Mouse (Mus musculus) urinary bladder, postnatal 10 days (tissue): ENCODE measurements around the gene Esrrb.

Experiments
- DNase-seq: peaks from one replicate; pipeline ENCODE4 v3.0.0; 2022; ENCODE audit warnings: low spot score

Gene Esrrb

DNA sequence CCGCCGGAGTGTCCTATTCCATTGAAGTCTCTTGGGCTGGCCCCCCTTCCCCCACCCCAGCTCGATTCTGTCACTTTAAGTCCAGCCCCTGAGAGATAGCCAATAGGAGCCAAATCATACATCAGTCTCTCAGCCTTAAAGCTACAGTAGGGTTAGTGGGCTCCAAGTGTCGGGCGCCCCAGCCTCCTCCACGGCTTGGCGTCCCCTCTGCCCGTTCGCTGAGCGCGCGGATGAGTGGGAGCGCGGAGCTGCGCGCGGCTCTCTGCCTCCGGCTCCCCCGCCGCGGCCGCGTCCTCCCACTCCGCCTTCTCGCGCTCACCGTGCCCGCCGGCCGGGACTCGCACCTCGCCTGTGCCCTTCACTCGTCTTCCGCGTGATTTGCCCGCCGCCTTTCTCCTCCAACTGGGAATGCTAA is 60.6 kb downstream of the Esrrb start:
- DNase-seq: no peak

DNA sequence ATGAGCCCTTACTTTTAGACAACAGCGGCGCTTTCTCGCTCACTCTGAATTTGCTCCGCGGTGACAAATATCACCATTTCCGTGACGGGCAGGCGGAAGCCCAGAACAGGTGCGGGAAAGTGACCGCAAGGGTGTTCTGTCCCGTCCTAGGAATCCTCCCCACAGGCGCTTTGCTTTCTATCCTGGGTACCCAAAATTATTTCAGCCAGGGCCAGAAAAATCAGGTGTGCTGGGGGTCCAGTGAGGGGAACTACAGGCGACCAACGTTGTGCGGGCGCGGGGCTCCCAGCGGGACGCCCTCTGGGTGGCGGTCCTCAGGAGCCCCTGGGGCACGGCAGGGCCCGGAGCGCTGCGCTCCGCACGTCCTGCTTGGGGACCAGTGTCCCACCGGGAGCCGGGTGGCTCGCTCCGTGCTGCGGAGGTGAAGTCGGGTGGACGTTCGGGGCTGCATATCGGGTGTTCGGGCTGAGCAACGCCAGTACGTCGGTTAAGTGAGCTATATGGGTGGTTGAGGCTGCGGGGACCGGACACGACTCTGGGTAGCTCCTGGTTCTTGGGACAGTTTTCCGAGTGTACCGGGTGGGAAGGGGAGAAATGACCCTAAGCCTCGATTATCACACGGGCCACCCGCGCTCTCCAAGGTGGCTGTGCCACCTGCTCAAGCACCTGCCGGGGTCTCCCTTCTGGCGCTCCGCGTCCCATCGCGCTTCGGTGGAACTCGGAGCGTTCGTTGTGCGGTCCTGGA is 61.4 kb downstream of the Esrrb start:
- DNase-seq: no peak

DNA sequence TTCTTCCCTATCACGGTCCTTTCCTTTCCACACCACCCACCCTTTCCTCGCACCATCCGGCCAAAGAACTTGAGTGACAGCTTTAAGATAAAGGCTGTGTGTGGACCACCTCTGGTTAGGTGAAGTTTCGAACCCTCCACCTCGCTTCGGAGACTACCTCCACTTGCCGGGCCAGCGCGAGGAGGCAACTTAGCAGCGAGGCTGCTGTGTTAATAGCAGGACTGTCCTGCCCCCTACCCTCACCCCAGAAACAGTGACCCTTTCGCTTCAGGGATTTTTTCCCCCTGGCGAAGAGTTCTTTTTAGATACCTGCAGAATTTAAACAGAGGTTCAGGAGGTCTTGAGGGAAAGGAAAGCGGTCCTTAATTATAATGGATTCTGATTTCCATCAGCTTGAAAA is 62.2 kb downstream of the Esrrb start:
- no peak for DNase-seq

DNA sequence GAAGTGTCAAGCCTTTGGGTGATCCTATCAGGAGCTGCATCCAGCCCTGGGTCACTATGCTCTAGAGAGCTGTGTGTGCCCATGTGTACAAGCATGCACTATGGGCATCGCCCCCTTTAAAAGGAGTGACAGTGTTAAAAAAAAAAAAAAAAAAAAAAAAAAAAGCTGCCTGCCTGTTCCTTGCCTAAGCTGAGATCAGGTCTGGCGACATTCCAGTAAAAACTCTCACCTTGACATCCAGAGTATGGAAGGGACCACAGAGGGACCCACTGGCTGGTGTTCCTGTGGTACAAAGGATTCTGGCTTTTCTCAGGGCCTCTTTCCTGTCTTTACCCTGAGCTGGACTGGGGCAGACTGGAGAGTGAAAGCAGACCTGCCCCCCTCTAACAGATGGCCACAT is 66.7 kb downstream of the Esrrb start:
- DNase-seq: no peak

DNA sequence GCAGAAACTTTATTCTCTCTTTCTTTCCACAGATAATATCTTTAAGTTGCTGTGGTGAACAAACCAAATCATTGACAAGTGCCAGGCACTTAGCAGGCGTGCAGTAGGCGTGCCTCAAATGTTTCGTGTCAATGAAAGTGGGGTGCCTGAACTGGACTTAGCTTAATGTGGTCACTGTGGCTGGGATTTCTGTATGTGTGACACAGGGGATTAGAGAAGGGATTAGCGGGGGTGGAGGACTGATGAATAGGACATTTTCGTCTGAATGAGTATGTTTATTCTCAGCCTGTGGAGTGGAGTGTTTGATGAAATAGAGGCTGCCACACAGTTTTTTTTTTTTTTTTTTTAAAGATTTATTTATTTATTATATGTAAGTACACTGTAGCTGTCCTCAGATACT is 70.8 kb downstream of the Esrrb start:
- no peak for DNase-seq

DNA sequence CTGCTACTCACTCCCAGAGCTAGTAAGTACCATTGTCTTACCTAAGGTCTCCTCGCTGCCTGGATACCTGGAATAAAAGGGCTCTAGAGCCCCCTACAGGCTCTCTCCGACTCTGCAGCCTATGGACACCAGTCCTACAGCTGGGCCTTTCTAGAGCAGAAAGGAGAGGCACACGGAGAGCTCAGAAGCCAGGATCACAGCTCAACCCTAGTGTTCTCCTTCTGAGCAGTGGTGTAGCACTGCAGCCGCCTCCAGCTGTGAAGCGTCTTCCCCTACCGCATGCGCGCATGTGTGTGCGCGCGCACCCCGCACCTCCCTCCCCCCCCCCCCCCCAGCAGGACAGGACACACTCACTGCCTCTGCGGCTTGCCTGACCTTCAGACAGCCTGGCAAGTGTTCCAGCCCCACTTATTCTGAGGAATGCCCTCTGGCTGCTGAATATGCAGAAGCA is 72.5 kb downstream of the Esrrb start:
- no peak for DNase-seq

DNA sequence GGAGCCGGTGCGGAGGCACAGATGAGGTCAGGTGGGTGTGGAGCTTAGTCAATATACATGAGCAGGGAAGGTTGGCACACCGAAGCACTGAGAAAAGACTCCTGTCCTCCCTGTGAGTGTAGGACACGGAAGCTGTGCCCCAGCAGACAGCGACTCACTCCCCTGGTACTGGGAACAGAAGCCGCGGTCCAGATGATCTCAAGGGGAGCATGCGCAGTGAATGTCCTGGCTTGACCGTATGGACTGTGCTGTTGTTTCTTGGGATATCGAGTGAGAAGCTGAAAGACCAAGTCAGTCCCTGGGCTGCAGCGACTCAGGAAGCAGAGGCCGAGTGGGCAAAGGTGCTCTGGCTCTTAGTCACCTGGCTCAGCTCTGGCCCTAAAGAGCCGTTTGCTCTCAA is 74.7 kb downstream of the Esrrb start:
- no peak for DNase-seq

DNA sequence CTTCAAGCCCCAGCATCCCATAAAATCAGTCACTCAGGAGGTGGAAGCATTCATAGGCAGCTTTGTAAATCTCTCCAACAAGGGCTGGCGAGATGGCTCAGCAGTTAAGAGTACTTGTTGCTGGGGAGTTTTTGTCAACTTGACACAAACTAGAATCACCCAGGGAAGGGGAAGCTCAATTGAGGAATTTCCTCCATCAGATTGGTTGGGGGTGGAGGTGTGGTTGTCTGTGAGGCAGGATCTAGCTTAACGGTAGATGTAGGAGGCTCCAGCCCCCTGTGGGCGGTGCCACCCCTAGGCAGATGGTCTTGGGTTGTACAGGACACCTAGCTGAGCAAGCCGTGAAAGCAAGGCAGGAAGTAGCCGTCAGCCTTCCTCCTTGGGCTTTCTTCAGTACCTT is 89.9 kb downstream of the Esrrb start:
- DNase-seq: no peak

DNA sequence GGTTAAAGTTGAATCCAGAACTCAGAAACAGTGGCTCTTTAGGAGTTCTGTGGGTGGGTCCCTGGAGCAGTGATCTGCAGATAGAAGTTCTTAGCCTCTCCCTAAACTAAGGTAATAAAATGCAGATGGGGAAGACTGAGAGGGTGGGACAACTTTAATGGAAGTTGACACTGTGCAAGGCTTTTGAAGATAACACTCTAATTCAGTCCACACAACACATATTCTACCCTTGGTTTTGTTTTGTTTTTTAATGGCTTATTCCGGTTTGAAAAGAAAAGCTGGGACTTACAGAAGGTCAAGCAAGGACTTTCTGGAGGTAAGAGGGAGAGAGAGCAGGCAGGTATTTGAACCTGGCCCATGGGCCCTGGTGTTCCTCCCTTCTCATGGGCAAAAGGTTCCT is 94.1 kb downstream of the Esrrb start:
- DNase-seq: no peak

DNA sequence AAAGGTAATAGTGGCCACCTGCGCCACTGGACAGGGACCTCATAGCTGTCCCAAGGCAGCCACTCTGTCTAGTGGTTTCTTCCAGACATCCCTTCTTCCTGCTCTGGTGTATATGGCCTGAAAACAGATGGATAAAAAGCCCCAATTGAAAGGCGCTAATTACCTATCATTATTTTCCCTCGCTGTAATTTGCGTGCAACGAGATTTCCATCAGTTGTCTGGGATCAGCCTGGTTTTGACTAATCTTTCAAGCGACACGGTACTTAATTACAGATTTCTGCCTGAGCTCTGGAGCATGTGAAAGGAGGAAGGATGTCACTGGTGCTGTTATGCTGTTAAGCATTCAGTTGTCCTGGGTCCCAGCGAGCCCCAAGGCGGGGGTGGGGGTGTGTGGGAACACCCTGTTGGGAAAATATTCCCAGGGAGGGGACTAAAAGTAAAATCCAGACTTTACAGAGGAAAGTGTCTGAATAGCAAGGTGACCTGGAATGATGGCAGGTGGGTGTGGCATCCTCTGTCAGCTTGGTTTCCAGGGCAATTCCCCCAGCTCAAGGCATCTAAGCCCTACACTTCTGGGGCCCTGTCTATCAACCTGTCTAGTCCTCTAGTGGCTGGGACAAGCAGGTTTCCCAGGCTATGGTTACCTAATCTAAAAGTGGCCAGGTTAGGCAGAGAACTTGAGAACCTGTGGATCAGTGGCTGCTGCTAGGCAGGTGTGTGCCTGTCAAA is 102.0 kb downstream of the Esrrb start:
- no peak for DNase-seq

DNA sequence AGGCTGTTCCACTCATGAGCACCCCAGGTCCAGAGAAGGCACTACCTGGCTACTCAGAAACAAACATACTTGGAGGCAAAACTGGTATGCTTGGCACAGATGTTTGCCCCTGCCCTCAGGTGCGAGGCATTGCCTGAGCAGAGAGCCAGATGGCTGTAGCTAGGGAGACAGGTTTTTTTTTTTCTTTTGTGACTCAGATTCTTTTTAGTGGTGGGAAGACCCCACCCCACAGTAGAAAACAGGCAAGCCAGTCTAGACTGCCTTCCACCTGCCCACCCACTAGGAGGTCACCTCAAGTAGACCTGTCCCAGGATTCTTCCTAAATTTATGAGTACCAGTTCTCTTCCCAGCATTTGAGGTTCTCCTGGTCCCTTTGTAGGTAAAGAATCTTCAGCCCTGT is 103.5 kb downstream of the Esrrb start:
- no peak for DNase-seq

DNA sequence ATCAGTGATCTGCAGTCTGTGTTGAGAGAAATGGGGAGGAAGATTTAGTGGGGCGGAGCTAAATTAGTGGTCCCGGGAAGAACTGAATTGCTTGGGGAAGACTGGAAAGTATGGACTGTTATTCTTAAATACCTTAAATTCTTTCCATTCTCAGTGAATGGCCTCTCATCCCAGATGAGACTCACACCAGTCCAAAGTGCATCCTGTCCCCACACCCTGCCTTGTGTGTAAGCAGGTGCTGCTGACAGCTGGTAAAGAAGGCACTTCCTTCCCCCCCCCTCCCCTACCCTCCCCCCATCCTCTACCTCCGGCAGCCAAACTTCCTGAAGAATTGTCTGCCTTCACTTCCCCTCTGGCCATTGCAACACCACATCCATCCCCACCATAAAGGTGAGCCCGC is 105.3 kb downstream of the Esrrb start:
- no peak for DNase-seq

DNA sequence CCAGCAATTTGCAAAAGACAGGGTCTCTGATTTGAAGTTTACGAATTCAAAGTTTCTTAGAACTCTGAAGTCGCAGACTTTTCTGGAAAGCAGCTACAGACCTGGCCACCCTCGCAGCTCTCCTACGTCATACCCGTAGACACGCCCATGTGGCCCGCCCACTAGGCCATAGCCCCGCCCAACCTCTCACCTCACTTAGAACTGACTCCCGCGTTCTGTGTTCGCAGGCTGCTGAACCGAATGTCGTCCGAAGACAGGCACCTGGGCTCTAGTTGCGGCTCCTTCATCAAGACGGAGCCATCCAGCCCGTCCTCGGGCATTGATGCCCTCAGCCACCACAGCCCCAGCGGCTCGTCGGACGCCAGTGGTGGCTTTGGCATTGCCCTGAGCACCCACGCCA is 109.0 kb downstream of the Esrrb start:
- no peak for DNase-seq

DNA sequence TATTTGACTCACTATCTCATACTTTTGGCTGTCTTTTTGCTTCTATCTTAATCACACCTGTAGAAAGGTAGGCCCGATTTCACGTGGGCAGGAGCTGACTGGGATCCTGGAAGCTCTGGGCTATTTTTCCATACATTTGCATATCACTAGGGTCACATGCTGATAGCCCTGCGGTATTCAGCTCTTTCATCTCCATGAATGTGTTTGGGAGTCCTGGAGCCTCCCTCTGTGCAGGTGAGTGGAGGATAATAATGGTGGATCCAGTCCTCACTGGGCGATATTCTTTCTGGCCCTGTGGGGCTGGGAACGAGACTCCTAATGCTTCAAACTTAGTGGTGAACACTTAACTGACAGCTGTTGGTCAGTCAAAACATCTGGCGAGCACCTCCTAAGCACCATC is 110.0 kb downstream of the Esrrb start:
- DNase-seq: no peak

DNA sequence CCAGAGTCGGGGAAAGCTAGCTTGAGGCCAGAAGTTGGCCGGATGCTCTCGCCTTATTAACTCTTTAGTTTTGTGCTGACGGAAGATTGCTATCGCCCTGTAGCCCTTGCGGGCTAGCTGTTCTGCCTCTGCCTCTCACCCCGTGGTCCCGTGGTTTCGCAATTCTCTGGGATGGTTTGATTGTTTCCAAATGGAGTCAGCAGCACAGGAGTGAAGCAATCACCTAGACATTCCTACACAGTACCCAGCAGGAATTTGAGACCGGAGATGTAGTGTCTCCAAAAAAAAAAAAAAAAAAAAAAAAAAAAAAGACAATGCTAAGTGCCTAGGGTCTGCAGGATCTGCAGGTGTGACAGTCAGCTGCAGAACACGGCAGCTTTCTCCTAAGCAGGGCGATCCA is 112.7 kb downstream of the Esrrb start:
- DNase-seq: no peak

DNA sequence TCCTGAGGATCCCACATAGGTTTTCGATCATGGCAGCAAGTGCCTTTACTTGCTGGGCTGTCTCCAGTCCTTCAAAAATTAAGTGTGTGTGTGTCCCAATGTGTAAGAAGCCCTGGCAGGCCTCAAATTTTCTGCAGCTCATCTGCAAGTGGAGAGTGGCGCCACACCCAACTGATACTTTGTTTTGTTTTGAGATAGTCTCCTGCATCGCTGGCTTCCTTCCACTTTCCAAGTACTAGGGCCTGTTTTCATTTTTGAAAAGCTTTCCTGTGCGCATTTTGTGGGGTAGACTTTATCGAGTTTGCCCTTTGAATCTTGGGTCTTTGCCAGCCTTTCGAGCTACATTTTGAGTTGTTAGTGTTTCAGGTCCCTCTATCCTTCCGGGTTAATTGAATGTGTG is 115.1 kb downstream of the Esrrb start:
- DNase-seq: no peak

DNA sequence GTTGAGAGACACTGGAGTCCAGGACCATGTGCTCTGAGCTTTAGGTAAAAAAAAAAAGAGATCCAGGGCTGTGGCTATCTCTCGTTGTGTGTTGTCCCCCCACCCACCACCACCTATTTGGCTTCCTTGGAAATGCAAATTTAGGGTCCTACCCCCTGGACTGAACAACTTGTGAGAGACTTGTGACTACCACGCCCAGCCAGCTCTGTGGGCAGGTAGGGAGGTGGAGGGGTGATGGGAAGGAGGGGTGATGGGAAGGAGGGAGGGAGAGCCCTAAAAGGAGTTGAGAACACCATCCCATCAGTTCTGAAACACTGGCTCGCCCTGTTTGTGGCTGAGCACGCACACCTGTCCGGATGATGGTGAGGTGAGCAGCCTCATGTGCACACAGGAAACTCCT is 118.0 kb downstream of the Esrrb start:
- no peak for DNase-seq

DNA sequence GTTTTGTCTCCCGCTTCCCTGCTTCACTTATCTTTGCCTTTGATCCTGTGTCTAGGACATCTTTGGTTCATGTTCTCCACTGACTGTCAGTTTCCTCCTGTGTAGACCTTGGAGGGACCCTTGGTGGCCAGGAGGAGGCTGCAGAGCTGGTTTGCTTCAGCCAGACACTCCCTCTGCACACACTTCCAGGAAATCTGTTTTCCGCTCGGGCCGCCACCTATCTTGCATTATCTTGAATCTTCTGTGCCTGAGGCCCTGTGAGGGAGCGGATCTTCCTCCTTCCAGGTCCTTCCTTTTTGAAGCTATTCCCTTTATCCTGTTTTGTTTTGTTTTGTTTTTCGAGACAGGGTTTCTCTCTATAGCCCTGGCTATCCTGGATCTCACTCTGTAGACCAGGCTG is 121.1 kb downstream of the Esrrb start:
- DNase-seq: no peak

DNA sequence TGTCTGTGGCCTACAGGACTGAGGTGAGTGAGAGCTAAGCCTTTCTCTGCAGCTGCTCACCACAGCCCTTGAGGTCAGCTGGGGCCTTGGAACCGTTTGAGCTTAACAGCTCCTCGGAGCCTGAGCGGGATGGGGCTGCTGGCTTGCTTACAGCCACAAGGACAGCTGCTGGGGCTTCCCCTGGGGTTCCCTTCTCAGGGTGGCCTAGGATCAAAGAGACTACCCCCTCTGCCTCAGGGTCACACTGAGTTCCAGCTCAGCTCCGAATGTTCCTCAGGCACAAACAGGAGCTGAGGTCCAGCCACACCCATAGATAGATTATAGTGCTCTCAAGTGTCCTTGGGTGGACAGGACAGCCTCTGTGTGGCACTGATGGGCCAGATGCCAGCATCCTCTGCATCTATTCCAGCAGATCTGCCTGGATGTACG is 122.5 kb downstream of the Esrrb start:
- DNase-seq: no peak

DNA sequence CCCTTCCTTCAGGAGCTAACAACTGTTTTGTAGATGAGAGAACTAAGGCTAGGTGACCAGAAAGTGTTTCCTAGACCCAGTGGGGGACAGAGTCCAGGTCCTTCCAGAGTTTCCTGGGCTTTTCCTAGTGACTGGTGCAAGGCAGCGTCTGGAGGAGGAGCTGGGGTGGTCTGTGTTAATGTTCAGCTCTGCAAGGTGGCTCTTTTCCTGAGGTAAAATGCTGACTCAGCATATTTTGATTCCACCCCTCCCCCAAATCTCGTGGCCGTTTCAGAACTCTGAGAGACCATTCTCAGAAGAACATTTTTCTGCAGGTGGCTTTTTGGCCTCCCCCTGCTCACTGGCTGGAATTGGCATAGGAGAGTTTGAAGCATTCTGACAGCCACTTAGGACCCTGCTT is 127.1 kb downstream of the Esrrb start:
- no peak for DNase-seq

DNA sequence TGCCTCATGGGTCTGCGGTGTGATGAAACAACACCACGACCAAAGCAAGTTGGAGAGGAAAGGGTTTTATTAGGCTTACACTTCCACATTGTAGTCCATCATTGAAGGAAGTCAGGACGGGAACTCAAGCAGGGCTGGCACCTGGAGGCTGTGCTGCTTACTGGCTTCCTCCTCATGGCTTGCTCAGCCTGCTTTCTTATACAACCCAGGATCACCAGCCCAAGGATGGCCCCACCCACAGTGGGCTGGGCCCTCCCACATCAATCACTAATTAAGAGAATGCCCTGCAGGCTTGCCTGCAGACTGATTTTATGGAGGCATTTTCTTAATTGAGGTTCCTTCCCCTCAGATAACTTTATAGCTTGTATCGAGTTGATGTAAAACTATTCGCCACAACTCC is 129.1 kb downstream of the Esrrb start:
- DNase-seq: no peak

DNA sequence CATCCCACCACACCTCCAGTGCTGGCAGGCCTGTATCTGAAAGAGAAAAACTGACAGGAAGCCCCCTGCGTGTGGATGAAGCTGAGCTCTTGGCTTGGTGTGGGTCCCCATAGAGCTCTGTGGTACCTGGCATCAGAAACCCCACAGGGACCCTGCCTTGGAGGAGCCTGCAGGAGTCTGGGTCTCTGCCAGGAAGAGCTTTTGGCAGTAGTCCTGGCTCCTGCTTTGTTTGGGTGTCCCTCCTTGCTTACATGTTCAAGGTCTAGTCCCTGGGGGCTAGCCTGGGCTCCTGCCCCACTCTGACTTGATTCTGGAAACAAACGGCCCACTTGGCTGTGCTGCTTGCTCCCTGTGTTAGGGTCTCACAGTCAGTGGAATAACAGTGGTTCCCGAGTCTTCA is 130.6 kb downstream of the Esrrb start:
- no peak for DNase-seq

DNA sequence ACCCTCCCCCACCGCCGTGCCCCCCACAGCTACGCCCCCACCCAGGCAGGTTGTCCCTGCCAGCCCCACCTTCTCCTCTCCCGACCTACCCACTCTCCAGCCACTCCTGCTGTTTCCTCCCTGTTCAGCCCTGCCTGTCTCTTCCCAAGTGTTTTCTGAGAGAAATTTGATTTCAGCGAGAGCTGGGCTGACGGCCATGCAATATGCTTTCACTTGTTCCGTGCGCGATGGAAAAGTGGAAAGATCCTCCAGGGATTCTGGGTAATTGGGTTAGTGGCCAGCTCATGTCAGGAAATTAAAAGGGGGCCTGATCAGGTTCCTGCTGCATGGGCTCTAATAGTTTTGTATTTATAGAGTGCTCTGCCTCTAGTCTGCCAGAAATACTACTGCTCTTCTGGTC is 131.9 kb downstream of the Esrrb start:
- DNase-seq: no peak

DNA sequence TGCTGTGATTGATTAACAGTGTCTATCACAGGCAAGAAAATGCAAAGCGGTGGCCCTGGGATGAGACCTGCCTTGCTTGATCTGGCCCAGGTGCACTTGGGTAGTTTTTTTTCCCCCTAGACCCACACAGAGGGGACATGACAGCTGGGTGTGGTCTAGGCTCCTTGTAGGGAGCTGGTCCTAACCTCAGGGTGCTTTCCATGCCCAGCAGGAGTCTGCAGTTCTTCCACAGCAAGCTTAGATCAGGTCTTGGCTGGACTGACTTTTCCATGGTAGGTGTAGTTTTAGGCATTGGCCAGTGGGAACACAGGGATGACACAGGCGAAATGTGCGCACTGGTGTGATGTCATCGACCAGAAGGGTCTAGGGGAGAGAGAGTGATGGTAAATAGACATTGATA is 136.2 kb downstream of the Esrrb start:
- DNase-seq: no peak
